Mouse (Mus musculus): Measurements from ENCODE around the gene Kcnk5. TPM values are rescaled to one million over a fixed set of nuclear protein-coding genes. Genes with fewer than 3 reads are reported as not detected.

The Kcnk5 gene
- polyA plus RNA-seq (2012) = 2.3 and 2.8 TPM in 2 replicates

DNA sequence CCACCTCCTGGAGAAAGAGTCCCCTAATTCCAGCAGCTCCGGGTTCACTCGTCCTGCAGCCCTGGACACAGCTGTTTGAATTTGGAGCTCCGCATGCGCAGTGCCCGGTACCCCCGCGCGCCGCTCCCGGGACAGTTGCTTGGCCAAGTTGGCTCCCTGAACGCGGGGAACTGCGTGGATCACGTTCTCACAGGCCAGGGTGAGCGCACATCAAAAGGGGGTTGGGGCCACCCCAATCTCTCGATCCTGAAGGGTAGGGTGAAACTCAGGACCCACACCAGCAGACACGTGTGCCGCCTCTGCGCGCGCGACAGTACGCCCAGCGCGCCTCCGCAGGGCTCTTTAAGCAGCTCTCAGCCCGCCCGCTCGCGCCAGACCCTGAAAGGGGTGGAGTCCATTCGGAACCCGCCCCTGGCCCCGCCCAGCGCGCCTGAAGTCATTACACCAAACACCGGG is at the start of gene Kcnk5:
Kcnk5 (minus strand) TSS at position 344 of the 456 bp plus-strand sequence.
- TF ChIP-seq GATA1 (IDR thresholded peaks at IDR 0.05; ENCODE audit: low read length) = no peak

DNA sequence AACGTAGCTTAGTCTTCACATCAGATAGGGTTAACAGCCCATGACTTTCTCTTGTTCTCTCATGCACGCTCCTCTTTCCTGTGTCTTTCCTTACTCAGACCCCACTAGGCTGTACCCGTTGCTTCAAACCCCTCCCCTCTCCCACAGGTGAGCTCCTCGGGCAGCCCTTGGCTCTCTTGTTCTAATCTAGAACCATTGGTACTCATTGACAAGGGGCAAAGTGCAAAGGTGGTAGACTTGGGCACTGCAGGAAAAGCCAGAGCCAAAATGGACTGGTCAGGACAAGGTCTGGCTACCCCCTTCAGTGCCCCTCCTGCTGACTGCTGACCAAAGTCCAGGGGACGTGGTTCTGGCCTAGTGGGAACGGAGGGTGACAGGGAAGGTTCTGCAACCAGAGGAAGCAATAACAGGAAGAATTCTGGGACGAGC is 48.5 kb upstream of the Kcnk5 start:
- no peak for TF ChIP-seq GATA1 (IDR thresholded peaks at IDR 0.05; ENCODE audit: low read length)

DNA sequence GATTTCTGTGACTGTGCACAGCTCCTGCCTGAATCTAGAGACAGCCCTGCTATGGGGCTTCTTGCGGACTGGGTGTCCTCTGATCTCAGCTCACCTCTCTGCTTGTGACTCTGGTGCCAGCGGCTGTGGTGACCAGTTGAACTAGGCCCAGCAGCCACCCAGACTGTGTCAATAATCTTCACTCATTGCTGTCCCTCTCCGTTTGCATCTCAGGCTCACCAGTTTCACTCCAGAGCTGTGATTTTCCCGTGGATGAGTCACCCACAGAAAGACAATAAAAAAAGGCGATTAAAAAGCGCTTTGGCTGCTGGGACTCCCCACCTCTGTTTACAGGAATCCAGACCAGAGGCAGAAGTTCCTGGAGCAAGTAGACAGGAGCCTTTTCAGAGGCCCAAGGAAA is 47.8 kb upstream of the Kcnk5 start:
- TF ChIP-seq GATA1 (IDR thresholded peaks at IDR 0.05; ENCODE audit: low read length) = no peak

DNA sequence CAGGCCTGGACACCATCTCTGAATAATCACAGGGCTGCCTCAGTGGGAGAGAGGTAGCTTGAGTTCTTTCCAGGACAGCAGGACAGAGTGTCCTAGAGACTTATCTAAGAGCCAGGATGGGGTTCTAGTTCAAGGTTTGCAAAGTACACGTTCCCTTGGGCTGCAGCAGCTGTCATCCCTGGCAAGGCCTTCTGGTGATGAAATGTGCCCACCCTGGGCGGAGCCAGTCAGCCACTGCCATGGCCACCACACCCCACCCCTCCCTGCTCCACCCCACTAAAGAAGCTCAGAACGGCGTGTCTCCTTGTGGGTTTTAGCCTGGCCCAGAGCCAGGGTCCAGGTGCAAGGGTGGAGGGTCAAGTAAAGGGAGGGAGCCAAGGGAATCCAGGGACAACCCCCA is 46.7 kb upstream of the Kcnk5 start:
- no peak for TF ChIP-seq GATA1 (IDR thresholded peaks at IDR 0.05; ENCODE audit: low read length)

DNA sequence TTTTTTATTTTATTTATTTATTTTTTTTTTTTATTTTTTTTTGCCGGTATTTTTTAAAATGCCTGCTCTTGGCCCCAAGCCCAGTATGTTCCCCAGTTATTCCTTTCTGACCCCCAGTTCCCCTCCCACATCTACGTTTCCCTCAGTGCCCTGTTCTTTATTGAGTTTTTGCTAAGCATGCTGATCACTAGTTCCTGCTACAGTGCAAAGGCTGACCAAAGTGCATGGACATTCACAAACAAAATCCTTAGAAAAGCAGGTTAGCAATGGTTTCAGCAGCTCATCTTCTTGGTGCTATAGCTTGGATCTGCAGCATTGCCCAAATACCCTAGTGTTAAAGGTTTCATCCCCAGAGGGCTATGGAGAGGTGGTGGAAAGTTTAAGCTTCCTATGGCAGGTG is 45.4 kb upstream of the Kcnk5 start:
- no peak for TF ChIP-seq GATA1 (IDR thresholded peaks at IDR 0.05; ENCODE audit: low read length)

DNA sequence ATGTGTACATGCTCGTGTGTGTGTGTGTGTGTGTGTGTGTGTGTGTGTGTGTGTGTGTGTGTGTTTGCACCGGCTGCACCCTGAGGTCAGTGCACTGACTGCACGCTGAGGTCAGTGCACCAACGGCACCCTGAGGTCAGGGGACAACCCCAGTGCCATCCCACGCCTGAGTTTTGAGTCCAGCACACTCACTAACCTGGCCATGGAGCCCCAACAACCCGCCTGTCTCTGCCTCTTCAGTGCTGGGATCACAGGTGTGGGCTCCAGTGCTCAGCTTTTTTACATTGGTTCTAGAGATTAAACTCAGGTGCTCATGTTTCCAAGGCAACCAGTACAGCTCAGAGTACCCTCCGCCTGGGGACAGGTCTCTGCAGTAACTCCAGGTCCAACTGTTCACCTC is 44.9 kb upstream of the Kcnk5 start:
- no peak for TF ChIP-seq GATA1 (IDR thresholded peaks at IDR 0.05; ENCODE audit: low read length)

DNA sequence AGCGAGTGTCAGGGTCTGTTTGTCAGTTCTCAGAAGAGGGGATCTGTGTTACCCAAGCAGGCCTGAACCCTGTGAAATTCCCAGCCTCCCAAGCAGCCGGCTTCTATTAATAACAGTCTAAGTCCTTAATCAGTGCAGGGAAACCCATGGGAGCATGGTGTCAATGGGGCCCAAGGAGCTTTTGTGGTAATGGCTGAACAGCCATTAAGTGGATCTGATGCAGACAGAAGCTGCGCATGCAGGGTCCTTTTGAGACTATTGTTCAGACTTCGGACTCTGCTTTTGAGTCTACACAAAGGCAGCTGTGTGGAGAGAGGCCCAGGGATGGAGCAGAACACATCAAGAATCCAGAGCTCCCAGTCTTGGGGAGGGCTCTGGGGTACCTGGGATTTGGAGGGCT is 43.9 kb upstream of the Kcnk5 start:
- TF ChIP-seq GATA1 (IDR thresholded peaks at IDR 0.05; ENCODE audit: low read length) = no peak

DNA sequence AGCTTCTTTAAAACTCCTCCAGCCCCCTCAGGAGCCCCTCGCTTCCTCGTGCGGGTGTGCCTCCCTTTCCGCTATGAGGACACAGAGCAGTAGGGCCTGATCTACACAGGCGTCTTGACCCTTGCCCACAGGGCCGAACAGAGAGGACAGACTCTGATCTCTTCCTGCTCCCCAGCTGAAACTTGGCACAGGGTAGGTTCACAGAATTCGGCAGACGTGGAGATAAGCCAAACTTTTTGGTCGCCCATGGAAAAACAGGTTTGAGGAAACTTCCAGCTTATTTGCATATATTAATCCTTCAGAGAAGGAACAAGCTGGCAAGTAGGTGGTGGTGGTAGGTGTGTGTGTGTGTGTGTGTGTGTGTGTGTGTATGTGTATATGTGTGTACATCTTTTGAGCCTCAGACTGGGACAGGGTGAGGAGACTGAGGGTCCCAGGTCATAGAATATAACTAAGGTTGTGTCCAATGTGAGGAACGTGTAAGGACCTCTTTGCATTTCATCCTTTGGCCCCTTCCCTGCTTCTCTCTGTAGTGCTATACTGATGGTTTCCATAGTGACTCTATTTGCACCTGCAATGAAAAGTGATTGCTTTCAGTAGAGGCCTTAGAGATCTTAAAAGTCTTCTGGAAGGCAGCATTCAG is 43.1 kb upstream of the Kcnk5 start:
- no peak for TF ChIP-seq GATA1 (IDR thresholded peaks at IDR 0.05; ENCODE audit: low read length)

DNA sequence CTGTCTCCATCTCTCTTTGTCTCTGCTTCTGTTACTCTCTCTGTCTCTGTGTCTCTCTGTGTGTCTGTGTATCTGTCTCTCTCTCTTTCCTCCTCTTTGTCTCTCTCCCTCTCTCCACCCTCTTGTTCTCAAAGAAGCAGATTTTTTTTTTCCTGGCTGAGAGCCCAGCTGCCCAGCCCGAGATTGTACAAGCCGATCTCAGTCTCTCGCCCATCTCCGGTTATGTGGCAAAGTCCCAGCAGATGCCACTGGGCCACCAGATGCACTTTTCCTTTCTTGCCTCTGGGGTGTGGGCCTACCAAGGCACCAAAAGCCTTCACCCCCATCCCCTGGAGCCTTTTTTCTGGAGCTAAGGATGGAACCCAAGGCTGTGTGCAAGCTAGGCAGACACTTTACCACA is 42.6 kb upstream of the Kcnk5 start:
- no peak for TF ChIP-seq GATA1 (IDR thresholded peaks at IDR 0.05; ENCODE audit: low read length)

DNA sequence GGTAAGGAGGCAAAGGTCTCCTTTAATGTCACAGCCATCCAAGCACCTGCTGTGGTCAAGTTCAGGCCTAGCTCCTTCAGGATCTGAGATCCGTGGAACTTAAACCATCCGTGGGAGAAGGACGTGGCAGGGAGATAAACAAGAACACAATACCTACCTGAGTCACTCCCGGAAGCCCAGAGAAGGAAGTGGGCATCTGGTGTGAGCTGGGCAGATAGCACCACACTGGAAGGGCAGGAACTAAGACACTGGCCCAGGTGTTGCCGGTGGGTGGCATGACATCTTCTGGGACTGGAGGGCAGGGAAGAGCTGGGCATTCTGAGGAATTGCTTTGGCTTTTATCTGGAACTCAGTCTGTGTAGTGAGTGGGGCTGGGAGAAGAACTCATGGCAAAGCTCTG is 41.6 kb upstream of the Kcnk5 start:
- no peak for TF ChIP-seq GATA1 (IDR thresholded peaks at IDR 0.05; ENCODE audit: low read length)

DNA sequence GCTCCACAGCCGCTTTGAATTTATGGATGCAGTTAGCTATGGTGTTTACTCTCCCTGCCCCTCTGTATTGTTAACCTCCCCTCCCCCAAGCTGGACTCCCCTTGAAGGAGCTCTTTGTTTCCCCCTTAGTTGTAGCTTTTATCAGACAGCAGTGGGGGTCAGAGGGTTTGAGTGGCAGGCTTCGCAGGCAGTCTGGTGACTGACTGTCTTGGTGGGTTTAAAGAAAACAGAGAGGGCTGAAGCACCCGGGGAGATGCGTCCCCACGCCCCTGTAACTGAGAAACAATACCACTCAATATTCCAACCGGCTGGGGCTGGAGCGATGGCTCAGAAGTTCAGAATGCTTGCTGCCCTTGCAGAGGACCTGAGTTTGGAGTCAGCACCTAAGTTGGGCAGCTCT is 39.5 kb upstream of the Kcnk5 start:
- no peak for TF ChIP-seq GATA1 (IDR thresholded peaks at IDR 0.05; ENCODE audit: low read length)

DNA sequence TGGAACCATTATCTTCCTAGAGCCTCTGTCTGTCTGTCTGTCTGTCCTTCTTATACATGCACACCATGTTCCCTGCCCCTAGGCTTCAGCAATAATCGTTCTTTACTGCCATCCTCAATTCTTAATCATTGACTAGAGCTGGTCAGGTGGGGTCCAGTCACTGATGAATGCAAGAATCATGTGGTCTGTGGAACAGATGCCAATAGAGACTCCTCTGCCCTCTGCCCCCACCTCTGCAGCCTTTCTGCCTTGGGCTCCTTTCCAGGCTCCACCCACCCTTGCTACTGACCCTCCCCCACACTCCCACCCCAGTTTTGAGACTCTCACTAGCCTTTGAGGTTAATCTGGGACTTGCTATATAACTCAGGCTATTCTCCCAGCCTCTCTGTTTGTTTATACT is 38.2 kb upstream of the Kcnk5 start:
- no peak for TF ChIP-seq GATA1 (IDR thresholded peaks at IDR 0.05; ENCODE audit: low read length)

DNA sequence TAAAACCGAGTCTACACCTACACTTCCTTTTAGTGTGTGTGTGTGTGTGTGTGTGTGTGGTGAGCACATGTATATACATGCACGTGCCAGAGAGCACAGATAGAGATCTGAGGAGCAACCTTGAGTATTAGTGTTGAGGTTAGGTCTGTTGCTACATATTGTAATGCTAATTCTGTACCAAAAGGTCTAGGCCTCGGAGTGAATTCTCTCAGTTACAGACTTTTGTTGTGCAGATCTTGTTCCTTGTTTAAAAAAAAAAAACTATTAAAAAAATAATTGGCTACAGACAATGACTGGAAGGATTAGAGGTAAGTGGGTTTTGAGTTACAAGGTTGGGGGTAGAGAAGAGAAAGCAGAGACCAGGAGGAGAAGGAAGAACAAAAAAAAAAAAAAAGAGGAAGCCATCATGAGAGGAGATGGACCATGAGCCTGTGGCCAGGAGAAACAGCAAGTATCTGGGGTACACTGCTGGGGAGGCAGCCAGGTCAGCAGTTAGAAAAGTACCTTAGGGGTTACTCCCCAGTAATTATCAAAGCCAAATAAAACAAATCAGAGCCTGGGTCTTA is 35.8 kb upstream of the Kcnk5 start:
- no peak for TF ChIP-seq GATA1 (IDR thresholded peaks at IDR 0.05; ENCODE audit: low read length)

DNA sequence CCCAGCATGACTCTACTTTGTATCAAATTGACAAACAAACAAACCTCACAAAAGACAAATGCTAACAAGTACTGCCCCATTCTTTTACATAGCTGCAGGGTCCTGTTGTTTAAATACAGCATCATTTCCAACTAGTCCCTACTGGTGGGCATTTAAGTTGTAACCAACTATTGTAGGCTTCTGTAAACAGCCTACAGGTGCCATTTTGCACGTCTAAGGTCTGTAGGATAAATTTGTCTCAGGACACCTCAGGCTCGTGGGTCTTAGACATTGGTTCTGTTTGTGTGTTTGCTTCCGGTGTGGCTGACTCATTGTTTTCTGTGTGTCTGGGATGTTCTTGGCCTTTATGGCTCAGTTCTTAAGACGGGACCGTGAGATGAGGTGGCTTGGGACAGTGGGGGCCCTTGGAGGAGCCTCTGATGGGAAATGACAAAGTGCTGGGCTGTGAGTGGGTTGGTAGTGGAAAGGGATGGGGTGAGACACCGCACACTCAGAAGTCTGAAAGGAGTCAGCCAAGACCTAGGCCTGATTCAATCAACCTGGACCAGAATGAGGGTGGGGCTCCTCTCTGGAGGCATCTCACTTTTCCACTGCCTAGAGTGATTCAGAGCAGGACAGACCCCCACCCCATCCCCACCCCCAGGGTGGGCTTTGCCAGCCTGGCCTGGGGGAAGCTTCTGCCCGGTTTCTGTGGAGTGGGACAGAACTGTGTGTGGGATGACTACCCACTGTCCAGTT is 35.1 kb upstream of the Kcnk5 start:
- no peak for TF ChIP-seq GATA1 (IDR thresholded peaks at IDR 0.05; ENCODE audit: low read length)

DNA sequence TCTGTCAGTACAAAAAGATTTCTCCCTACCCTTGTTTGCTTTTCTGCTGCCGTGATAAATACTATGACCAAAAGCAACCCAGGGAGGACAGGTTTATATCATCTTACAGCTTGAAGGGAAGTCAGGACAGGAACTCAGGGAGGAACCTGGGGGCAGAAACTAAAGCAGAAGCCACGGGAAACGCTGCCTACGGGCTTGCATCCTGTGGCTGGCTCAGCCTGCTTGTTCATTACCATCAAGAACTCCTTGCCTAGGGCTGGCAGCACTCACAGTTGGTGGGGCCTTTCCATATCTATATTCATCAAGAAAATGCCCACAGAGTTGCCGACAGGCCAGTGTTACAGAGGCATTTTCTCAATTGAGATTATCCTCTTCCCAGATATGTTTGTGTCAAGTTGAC is 34.2 kb upstream of the Kcnk5 start:
- TF ChIP-seq GATA1 (IDR thresholded peaks at IDR 0.05; ENCODE audit: low read length) = no peak

DNA sequence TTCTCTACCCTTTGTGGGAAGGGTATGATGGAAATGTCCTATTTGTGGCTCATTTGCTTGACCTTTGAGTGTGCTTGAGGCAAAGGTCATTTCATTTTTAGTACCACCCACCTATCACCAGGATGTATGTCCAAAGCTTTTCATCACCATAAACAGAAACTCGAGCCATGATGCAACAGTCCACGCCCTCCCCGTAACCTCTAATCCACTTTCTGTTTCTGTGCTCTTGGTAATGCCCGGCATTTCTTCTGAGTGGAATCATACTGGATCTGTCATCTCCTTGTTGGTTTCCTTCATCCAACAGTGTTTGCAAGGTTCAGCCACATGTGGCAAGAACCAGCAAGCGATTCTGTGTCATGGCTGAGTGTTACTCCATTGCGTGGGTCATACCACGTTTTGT is 32.5 kb upstream of the Kcnk5 start:
- no peak for TF ChIP-seq GATA1 (IDR thresholded peaks at IDR 0.05; ENCODE audit: low read length)

All from G1E-ER4 (cell line).